Mouse (Mus musculus) neutrophil, adult 83 days (primary cell): ENCODE results near the gene Vsx1. TPM values are rescaled to one million over a fixed set of nuclear protein-coding genes. Genes with fewer than 3 reads are reported as not detected.

Experiments
- total RNA-seq, 2 experiments: library from RNA; stranded (reverse); gene quantifications; one replicate each; pipeline ENCODE4 v1.2.4; 2023

The Vsx1 gene
- total RNA-seq, result not detected

DNA sequence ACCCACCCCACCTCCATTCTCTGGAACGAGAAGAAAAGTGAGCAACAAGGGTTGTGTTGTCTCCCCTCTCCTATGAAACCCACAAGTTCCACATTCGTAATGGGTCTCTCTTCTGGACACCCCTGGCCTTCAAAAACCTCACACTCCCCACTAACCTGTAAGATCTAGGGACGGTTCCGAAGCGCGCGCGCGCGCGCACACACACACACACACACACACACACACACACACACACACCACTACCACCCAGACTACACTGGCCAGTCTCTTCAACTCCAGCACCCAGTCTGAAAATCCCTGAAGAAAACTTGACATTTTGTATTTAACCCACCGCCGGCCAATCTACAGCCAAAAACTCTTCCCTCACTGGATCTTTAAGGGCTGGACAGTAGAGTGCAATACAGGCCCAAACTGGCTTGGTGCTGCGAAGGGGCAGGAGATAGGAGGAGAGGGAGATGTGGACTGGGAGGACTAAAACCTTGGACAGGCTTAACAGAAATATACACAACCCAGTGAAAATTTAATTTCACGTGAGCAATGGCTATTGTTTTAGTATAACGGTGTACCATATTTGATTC, at the start of gene Vsx1:
Gene Vsx1, minus strand, starts transcription at position 138 of the 578 bp plus-strand sequence.

DNA sequence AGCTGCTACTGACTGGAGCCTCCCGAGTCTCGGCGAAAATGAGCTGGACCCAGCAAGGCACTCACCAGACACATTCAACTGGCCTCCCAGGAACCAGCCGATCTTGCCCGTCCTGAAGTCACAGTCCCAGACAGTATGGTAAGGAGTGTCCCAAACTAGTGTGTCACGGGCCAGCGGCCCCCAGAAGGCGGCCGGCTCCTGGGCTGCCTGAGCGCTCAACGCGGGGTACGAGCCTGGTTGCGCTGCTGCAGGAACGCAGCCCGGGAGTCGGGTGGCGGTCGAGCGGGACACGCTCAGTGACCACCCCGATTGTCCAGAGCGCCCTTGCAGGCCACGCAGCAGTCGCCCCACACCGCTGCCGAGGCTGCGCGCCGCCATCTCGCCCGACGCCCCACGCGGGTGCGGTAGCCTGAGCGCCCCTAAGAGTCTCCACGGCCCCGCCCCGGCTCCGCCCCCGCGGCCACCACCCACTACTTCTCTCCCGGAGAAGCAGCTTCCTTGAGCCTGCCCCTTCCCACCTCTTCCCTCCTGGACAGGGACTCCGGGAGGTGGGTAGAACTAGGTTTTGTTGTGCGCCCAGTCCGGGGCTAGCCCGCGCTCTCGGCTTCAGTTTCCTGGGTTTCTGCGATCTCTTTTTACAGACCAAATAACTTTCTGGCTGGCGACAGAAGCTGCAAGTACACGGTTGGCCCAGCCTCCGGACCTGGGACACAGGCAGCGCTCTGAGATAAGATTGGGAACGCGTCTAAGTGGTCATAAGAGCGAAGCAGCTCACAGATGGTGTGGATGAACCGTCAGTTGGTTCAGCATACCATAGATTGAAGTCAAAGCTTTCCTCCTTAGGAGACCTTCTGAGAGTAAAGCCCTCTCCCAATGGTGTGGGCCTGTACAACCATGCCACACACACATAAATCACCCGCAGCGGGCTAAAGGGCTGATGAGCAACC, 21.1 kb downstream of the Vsx1 start, which contains the start of gene Acss1:
Gene Acss1, minus strand, starts transcription at position 681 of the 947 bp plus-strand sequence.

Other genes starting within 250 kb of the Vsx1 start
- gene Zfp442, start 237.9 kb downstream of the Vsx1 start, total RNA-seq, result under 1 TPM; 0.18 to 0.38 TPM
- not detected for gene Zfp345, start 204.3 kb downstream of the Vsx1 start, total RNA-seq
- gene Cst7, start 118.9 kb downstream of the Vsx1 start, total RNA-seq, result 10 to 100 TPM; 20.3 to 25.4 TPM
- gene Apmap, start 80.8 kb downstream of the Vsx1 start, total RNA-seq, result 10 to 100 TPM; 32.1 to 36.0 TPM
- gene Acss1, start 20.9 kb downstream of the Vsx1 start, total RNA-seq, result 10 to 100 TPM; 12.2 to 15.4 TPM
- 1 to 10 TPM; 6.6 to 6.7 TPM for gene Entpd6, start 59.7 kb upstream of the Vsx1 start, total RNA-seq
- gene Pygb, start 97.4 kb upstream of the Vsx1 start, total RNA-seq, result 10 to 100 TPM; 14.2 to 14.3 TPM
- 10 to 100 TPM; 27.2 to 35.4 TPM for gene Abhd12, start 215.4 kb upstream of the Vsx1 start, total RNA-seq
- gene Gins1, start 216.0 kb upstream of the Vsx1 start, total RNA-seq, result 10 to 100 TPM; 16.6 to 17.0 TPM